Mouse (Mus musculus): ENCODE data around the gene Vmn1r215. TPM values are rescaled to one million over a fixed set of nuclear protein-coding genes. Genes with fewer than 3 reads are reported as not detected.

Vmn1r215 gene
- polyA plus RNA-seq, 1 experiment from 2014 or later, result not detected

Other genes starting within 250 kb of the Vmn1r215 start
- not detected in 2 replicates for gene Vmn1r210, start 236.7 kb upstream of the Vmn1r215 start, polyA plus RNA-seq (2014; fragmentation: Nextera tagmentation; extraction: Ambion mirVana)
- gene Vmn1r211, start 210.5 kb upstream of the Vmn1r215 start, polyA plus RNA-seq (2014; fragmentation: Nextera tagmentation; extraction: Ambion mirVana), result not detected in 2 replicates
- not detected in 2 replicates for gene Vmn1r212, start 183.8 kb upstream of the Vmn1r215 start, polyA plus RNA-seq (2014; fragmentation: Nextera tagmentation; extraction: Ambion mirVana)
- gene Vmn1r213, start 60.4 kb upstream of the Vmn1r215 start, polyA plus RNA-seq (2014; fragmentation: Nextera tagmentation; extraction: Ambion mirVana), result not detected in 2 replicates
- gene Vmn1r214, start 37.6 kb upstream of the Vmn1r215 start, polyA plus RNA-seq (2014; fragmentation: Nextera tagmentation; extraction: Ambion mirVana), result not detected in 2 replicates
- not detected in 2 replicates for gene Vmn1r217, start 50.2 kb downstream of the Vmn1r215 start, polyA plus RNA-seq (2014; fragmentation: Nextera tagmentation; extraction: Ambion mirVana)
- gene Vmn1r218, start 65.1 kb downstream of the Vmn1r215 start, polyA plus RNA-seq (2014; fragmentation: Nextera tagmentation; extraction: Ambion mirVana), result not detected in 2 replicates
- gene Vmn1r219, start 91.3 kb downstream of the Vmn1r215 start, polyA plus RNA-seq (2014; fragmentation: Nextera tagmentation; extraction: Ambion mirVana), result not detected in 2 replicates
- gene Vmn1r220, start 120.0 kb downstream of the Vmn1r215 start, polyA plus RNA-seq (2014; fragmentation: Nextera tagmentation; extraction: Ambion mirVana), result not detected in 2 replicates
- not detected in 2 replicates for gene Vmn1r221, start 146.1 kb downstream of the Vmn1r215 start, polyA plus RNA-seq (2014; fragmentation: Nextera tagmentation; extraction: Ambion mirVana)
- not detected in 2 replicates for gene Vmn1r222, start 167.9 kb downstream of the Vmn1r215 start, polyA plus RNA-seq (2014; fragmentation: Nextera tagmentation; extraction: Ambion mirVana)
- gene Vmn1r223, start 179.1 kb downstream of the Vmn1r215 start, polyA plus RNA-seq (2014; fragmentation: Nextera tagmentation; extraction: Ambion mirVana), result not detected in 2 replicates